Mouse (Mus musculus) heart, adult 18-20 months (tissue): ENCODE measurements at regions not wholly inside any gene's neighbourhood (a gene's known extent, or its start where the extent isn't known, plus 50 kb on each side); places are given as distances from the start of the nearest gene placed in this dataset.

ENCODE experiments used
- DNase-seq, 2 experiments: peaks; one replicate each; pipeline ENCODE4 v3.0.0; 2021 to 2022; ENCODE audit warnings: mixed read lengths in 1 of 2

- DNase-seq, result no peak
Measured at GRCm38 (mm10) chr1:194182293-194182692, 435.7 kb upstream of the Plxna2 start.

GRCm38 (mm10) chr1:194161469-194161868 is 456.5 kb upstream of the Plxna2 start:
- no peak for DNase-seq

DNA sequence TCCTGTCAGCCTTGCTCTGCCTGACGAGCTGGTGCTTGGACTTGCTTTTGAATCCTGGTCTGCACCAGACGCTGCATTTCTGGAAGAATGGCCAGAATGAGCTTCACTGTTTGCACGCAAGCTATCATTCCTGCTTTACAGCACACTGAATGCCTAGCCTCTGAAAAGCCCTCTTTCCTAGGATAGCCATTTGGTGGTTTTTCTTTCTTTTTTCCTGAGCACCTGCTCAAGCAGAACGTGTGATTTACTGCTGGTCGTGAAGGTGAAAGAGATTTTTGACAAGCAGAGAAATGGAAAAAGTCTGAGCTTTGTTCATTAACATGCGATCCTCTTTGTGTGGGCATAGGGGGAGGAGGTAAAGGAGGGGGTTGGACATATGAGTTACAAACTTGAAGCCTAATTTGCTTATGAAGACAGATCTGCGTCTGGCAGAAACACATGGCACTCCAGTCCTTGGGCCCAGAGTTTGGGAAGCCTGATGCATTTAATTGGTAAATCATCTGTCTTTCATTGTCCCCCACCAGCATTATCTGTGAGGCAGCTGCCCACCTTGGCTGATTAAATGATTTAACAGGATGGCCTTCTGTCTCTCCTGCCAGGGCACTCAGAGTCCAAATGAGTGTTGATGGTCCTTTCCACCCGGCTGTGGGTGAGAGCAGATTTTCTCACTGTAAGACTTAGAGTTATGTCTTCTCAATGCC is 457.1 kb upstream of the Plxna2 start:
- no peak for DNase-seq

GRCm38 (mm10) chr1:194157268-194157667 is 460.8 kb upstream of the Plxna2 start:
- no peak for DNase-seq

GRCm38 (mm10) chr1:194148416-194149364 is 469.3 kb upstream of the Plxna2 start:
- DNase-seq, result no peak

- no peak for DNase-seq
Measured at GRCm38 (mm10) chr1:194117631-194118360, 500.2 kb upstream of the Plxna2 start.

DNA sequence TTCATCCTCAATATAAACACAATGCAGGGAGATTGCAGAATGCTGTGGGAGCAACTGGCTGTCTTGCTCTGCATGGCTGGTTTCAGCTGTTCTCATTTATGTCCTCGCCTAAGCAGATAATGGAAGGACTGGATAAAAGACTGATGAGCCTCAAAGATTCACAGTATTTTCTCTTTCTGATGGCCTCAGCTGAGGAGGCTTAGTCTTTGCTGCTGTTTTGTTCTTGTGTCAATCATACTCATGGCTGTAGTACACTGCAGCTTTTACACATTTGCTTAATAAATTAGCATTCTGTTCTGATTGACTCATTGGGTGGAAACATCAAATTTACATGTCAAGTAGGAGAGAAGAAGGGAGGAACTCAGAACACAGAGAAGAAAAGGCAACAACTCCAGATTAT is 503.6 kb upstream of the Plxna2 start:
- no peak for DNase-seq

DNA sequence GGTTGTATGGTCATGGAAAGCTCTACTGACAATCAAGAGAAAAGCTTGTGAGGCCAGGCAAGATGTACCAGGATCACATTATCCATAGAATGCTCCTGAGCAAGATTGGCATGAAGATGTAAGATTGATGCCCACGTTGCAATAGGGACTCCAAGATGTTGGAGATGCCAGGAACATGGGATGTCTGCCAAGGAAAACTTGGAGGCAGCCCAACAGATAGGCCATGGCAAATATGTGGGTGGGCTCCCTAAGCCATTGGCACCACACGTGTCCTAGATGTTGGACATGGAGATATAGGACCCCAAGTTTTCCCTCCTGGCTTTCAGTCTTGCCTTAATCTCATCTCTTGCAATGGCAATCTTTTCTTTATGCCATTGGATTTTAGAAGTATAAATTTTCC is 506.1 kb upstream of the Plxna2 start:
- DNase-seq, result no peak

- DNase-seq, result no peak
Measured at GRCm38 (mm10) chr1:194109172-194110071, 508.6 kb upstream of the Plxna2 start.

DNA sequence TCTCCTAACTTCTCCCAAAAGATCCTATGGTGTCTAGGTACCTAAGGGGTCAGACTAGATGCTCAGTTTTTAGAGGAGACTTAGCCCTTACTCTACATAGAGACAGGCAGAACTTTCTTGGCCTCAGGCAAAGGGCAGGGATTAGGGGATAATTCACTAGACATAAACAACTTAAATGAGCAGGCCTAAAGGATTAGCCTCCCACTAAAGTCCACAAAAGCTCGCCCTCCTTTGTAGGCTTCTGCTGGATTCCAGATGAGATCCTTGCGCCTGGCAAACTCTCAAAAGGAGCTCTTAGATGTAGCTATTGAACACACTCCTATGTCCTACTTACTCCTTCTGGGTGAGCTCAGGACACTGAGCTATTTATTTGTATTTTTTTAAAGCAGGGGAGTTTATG is 509.9 kb upstream of the Plxna2 start:
- no peak for DNase-seq

DNA sequence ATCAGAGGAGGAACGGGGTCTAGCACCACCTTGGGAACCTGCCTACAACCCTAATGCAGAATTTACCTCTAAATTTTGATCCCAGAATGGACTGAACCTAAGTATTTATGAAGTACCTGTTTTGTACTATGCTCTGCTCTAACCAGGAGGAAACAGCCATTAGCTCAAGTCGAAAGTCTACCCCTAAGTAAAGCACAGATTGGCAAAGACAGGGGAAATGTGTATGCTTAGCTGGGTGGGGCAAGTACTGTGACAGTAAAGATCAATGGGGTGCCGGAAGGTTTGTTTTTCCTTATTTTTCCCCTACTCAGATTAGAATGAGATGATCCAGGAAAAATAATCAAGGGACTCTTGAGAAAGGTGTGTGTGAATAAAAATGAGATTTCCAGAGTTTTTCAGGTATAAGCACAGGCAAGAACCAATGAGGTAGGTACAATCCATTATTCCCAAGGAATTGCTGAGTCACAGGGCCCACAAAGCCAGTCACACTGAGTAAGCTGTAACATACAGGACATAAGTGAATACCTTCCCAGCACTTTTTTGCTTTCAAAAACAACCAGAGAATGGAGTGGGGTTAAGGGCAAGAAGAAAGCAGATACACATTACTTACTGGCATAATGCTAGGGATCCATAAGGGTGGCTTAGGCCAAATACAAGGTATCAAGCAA is 510.6 kb upstream of the Plxna2 start:
- DNase-seq, result no peak

- DNase-seq, result no peak
Measured at GRCm38 (mm10) chr1:194089918-194090548, 528.0 kb upstream of the Plxna2 start.

DNA sequence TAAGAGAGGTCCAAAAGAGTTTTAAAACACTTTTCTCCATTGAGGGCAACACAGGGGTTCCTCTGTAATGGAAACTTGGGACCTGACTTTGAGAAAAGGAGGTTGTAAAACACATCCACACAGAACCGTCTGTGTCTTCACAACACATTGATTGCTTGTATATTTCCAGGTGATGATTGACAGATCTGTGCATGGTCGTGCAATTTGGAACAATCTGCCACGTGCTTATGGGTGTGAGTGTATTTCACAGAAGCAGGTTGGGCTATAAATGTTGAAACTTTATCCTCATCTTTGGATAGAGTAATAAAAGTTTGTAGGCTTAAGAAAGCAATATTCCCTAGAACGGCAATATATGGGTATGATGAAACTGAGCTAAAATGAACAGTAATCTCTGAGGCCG is 559.5 kb upstream of the Plxna2 start:
- DNase-seq, result no peak

GRCm38 (mm10) chr1:194056544-194056943 is 561.5 kb upstream of the Plxna2 start:
- no peak for DNase-seq

DNA sequence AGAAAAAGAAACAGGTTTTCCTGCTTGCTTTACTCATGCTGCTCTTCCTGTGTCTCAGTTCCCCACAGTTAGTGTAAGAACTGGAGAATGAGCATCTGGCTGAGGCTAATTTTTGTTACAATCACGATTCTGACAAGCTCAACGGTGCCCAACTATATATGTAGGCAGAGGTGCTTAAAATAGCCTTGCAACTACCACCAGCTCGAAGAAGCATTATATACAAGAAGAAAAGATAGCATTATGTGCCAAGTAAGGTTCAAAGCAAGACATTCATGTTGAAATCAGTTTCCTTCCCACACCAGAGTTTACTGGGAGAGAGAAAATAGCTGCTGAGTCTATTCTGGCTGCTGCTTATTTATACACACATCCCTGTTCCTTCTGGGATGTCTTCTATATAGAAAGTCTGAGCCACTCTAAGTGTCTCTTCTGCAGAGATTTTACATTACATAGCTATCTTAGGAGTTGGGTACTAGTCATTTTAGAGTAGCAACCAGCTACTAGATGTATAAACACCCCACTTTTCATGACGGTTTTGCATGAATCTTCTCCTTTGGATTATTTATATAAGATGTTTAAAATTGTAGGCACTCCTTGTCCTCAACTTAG is 568.2 kb upstream of the Plxna2 start:
- DNase-seq, result no peak

DNA sequence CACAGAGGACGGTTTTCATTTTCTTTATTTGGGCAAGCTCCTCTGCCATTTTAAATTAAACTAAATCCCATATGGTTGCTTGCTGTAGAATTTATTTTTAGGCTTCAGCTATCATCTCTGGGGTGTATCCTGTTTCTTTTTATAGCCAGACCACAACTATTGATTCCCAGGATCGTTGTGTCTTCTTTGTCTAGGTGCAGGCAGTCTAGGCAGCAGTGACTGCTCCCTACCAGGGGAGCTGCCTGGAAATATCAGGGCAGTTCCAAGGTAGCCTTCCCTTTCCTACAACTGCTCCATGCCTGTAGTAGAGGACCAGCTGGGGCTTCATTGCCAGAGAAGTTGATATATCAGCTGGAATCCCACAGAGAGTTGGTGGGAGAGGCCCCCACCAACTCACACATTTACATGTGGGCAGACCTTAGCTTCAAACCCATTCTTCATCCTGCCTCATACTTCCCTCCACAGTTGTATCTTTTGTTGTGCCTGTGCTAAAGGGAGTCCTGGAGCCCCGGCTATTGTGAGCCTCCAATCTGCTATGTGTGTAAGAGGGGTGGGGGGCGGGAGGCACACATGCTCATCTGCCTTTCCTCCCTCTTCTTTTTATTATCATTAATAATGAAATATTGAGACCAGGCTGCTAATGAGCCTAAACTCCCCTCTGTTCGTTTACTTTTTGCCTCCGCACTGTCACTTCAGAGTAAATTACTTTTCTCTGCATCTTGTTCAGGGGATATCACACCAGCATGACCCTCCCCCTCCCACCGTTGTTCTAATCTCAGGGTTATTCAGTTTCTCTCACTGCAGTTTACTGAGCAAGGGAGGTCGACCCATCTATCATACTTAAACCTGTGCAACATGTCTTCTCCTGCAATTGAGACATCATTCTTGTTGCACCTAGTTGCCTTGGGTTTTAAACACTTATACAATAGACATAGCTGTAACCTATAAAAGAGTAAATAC is 576.3 kb upstream of the Plxna2 start:
- DNase-seq, result no peak

GRCm38 (mm10) chr1:194038711-194039110 is 579.3 kb upstream of the Plxna2 start:
- DNase-seq, result no peak

- DNase-seq, result no peak
Measured at GRCm38 (mm10) chr1:194034199-194034883, 583.7 kb upstream of the Plxna2 start.
